Mouse (Mus musculus): ENCODE data around the gene Kcnh3.

Kcnh3 gene

GRCm38 (mm10) chr15:99224208-99224911 is at the start of gene Kcnh3:
Gene Kcnh3, plus strand, starts transcription at chr15:99224861.
- peak; percentile 58 to 68 for DNase-seq

DNA sequence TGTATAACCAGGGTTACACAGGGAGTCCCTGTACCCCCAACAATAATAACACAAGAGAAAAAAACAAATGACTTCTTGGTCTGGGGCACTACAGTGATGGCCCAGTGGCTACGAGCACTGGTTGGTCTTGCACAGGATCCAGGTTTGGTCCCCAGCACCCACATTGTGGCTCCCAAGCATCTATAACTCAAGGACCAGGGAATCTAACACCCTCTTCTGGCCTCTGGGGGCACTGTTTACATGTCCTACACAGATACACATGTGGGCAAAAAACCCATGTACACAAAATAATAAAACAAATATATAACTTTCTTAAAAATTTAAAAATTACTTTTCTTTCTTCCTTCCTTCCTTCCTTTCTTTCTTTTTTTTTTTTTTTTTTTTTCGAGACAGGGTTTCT is 45.0 kb upstream of the Kcnh3 start:
- no peak for DNase-seq

DNA sequence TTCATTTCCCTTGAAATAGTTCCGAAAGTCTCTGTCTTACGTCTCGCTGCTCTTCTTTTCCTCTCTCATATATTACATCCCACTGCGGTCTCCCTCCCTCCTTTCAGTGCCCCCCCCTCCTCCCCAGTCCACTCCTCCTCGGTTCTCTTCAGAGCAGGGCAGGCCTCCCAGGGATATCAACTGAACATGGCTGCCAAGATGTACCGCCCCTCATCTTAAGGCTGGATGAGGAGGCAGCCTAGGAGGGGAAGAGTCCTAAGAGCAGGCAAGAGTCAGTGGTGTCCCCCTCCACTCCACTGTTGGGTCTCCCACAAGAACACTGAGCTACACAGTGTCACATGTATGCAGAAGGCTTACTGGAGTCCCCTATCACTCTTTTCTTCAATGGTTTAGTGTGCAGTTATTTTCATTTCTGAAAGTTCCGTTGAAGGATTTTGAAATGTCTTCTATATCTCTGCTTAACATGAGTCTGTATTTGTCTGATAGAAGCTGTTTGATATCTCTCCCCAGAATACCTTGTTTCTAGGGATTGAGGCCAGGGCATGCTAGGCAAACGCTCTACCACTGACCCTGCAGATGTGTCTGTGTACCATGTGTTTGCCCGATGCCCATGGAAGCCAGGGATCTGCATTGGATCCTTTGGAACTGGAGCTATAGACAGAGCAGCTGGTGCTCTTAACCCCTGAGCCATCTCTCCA is 40.3 kb upstream of the Kcnh3 start:
- no peak for DNase-seq

- no peak for DNase-seq
These were observed 30.3 kb upstream of the Kcnh3 start for GRCm38 (mm10) chr15:99194358-99194757.

GRCm38 (mm10) chr15:99195043-99195442 is 29.6 kb upstream of the Kcnh3 start:
- DNase-seq, result no peak

- DNase-seq, result no peak
These were observed 25.9 kb upstream of the Kcnh3 start for GRCm38 (mm10) chr15:99198761-99199160.

GRCm38 (mm10) chr15:99205959-99206358 is 18.7 kb upstream of the Kcnh3 start:
- DNase-seq, result no peak

- no peak for DNase-seq
These were observed 11.5 kb upstream of the Kcnh3 start for GRCm38 (mm10) chr15:99213183-99213582.

- no peak for DNase-seq
These were observed 9.7 kb upstream of the Kcnh3 start for GRCm38 (mm10) chr15:99214941-99215340.

DNA sequence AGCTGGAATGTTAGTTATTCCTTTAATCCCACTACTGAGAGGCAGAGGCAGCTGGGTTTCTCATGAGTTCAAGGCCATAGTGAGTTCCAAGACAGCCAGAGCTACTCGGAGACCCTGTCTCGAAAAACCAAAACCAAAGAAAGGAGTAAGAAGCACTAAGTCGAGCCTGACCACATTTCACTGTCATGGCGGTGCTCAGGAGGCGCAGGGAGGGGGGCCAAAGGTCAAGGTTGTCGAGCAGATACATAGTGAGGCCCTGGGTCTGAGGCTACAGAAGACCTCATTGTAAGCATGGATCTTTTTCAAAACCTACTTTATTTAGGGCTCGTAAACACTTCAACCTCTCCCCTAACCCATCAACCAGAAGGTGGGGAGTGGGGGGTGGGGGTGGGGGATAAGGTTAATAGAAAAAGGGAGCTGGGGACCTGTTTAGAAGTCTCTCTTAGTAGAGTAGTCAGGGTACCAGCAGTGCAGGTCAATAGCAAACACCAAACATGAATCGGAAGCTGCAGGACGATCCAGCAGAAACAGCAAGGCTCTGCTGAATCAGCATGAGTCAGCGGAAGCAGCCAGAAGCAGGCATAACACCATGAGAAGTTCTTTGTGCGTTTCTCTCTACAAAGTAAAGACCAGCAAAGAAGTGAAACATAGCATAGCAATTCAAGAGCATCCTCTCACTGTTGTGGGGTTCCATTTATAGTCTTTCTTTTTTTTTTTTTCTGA is 8.8 kb upstream of the Kcnh3 start:
- DNase-seq, result no peak

DNA sequence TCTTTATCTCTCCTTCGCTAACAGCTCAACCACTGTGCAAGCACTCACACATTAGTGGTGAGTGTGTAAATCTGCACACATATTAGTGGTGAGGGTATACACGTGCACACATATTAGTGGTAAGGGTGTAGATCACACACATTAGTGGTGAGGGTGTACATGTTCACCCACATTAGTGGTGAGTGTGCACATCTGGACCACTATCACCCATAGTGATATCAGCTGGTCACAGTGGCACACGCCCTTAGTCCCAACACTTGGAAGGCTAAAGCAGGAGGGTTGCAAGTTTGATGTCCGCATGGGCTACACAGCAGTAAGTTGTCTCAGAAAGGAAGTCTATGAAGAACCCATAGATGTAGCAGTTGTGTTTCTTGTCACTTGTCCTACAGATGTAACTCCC is 7.0 kb upstream of the Kcnh3 start:
- DNase-seq, result no peak

DNA sequence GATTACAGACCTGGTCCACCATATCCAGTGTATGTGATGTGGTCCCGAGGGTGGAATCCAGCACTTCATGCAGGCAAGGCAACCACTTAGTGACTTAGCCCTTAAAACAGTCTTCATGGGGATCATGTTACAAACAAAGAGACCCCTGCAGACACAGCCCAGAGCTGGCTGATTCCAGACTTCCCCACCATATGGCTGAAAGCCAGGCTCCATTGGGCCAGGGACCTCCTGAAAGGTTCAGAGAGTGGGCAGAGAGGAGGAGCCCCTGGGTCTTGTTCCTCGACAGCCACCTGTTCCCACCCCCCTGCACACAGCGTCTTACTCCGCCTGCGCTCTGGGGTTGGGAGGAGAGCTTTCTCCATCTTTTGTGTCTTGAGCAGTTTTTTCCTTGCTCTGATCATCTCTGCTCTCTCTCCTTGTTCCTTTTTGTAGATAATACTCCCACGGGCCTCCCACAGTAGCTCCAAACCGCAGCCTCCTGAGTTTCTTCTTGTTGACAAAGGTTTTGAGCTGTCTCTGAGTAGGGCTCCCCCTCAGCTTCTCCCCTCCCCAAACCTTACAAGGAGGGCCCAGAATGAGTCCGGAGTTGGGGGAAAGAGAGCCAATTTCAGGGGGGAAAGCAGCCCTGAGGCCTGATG is 3.2 kb upstream of the Kcnh3 start:
- DNase-seq, result no peak

DNA sequence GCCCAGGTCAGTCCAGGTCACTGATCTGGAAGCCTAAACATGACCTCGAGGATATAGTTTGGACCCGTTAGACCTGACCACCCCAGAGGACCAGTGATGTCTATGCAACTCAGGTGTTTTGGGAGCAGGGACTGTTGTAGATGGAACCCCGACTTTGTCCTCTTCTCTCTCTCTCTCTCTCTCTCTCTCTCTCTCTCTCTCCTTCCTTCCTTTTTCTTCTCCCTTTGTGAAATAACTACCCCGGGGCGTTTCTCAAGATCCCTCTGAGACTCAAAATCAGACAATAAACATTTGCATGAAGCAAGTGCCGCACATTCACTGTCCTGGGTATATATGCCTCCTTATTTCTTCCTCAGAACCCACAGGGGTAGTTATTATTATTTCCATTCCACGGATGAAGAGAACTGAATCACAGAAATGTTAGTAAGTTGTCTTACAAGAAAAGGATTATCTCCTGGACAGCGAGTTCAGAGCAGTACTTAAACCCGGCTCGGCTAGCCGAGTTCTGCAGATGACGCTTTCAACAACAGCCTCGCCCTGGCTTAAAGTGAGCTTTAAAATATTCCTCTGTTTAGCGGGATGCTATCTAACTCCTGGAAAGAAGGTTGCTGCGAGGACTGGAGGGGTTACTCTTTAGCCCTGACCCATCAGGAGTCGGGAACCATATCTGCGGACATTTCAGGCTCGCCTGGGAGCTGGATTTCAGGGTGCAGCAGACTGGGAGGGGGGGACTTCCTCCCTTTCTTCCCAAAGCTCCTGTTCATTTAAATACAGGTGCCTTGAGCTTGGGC is 1.7 kb upstream of the Kcnh3 start:
- DNase-seq, result no peak

DNA sequence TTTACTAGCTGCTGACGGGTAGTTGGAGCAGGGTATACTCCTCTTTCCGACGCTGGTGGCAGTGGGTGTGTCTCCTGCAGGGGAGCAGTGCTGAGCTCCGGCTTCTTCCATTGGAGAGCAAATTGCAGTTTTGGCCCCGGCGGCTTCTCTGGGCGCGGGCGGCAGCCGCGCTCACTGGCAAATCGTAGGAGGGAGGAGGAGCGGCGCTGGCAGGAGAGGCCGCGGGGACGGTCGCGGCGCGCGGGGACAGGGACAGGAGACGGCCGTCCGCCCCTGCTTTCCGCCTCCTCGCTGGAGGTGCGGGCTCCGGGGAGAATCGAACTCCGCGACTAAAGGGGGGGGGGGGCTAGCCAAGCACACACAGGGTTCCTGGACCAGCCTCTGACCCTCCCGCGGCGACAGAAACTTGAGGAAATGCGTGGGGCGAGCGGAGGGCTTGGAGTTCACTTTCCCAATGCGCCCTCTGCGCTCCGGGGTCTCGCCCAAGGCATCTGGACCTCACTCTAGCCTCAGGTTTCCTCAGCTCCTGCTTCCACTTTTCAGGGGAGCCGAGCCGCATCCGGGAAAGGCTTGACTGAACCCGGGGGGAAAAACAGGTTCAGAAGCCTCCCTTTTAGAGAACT is 965 bp upstream of the Kcnh3 start:
- peak; percentile 27 to 43 for DNase-seq

- no peak for DNase-seq
These were observed 585 bp downstream of the Kcnh3 start for GRCm38 (mm10) chr15:99225081-99225810.

GRCm38 (mm10) chr15:99226090-99226489 is 1.4 kb downstream of the Kcnh3 start:
- DNase-seq, result no peak

DNA sequence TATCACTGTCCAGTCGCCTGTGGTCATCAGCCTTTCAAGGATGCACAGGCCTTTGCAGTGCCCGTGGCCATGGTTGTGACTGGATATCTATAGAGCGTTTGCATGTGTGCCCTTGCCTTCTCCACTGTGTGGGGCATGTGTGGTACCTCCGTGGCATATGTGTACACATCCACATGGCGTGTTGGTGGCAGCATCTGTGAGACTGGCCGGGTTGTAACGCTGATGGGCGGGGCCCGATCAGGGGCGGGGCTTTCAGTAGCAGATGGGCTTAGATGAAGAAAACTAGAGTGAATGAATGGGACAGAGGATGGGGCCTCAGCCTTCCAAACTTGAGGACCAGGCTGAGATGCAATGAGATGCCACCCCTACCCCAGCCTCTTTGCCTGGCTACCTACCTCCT is 7.3 kb downstream of the Kcnh3 start:
- no peak for DNase-seq

DNA sequence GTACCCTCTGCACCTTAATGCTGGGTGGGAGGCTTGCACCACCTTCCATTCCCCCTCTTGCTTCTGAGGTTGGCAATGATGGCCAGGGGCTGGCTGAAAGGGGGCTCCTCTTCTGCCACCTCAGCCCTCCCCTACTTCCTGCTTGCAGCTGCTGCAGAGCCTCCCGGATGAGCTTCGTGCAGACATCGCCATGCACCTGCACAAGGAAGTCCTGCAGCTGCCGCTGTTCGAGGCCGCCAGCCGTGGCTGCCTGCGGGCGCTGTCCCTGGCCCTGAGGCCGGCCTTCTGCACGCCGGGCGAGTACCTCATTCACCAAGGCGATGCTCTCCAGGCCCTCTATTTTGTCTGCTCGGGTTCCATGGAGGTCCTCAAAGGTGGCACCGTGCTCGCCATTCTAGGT is 9.1 kb downstream of the Kcnh3 start:
- DNase-seq, result no peak

- no peak for DNase-seq
These were observed 9.8 kb downstream of the Kcnh3 start for GRCm38 (mm10) chr15:99234326-99235010.

DNA sequence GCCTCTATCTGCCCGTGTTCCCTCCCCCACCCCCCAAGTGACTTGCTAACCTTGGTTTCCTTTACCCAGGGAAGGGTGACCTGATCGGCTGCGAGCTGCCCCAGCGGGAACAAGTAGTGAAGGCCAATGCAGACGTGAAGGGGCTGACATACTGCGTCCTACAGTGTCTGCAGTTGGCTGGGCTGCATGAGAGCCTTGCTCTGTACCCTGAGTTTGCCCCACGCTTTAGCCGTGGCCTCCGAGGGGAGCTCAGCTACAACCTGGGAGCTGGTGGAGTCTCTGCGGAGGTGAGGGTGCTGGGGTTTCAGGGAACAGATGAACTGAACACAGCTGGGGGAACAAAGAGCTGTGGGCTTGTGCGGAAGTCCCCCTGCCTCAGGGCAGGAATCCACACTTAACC is 13.3 kb downstream of the Kcnh3 start:
- no peak for DNase-seq

- no peak for DNase-seq
These were observed 15.5 kb downstream of the Kcnh3 start for GRCm38 (mm10) chr15:99240129-99240528.

All from lung, adult 18-20 months (tissue).